Mouse (Mus musculus): ENCODE data around the gene Retnlb. TPM values are rescaled to one million over a fixed set of nuclear protein-coding genes. Genes with fewer than 3 reads are reported as not detected.

Gene Retnlb
- not detected for polyA plus RNA-seq (2015; fragmentation: Illumina TruSeq; extraction: RNeasy Lipid Tissue Mini Kit (QIAGEN cat#74804); ENCODE audit: insufficient read depth, low read depth, low replicate concordance)

DNA sequence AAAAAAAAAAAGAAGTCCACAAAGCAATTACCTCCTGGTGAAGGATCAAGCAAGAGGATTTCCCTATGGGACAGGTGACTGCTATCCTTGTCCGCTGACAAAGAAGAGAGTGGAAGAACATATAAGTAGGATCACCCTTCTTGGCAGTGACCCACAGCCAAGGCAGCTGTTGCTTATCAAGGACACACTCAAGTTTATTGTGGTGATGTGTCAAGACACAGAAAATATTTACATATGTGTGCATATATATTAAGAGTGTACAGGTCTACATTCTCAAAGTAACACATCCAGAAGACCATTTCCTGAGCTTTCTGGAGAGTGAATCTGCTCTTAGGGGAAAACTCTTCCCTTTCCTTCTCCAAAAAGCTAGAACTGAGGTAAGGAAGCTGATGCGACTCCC lies at the start of gene Retnlb:
TSS of gene Retnlb (plus strand) at position 162 of the 400 bp plus-strand sequence.

DNA sequence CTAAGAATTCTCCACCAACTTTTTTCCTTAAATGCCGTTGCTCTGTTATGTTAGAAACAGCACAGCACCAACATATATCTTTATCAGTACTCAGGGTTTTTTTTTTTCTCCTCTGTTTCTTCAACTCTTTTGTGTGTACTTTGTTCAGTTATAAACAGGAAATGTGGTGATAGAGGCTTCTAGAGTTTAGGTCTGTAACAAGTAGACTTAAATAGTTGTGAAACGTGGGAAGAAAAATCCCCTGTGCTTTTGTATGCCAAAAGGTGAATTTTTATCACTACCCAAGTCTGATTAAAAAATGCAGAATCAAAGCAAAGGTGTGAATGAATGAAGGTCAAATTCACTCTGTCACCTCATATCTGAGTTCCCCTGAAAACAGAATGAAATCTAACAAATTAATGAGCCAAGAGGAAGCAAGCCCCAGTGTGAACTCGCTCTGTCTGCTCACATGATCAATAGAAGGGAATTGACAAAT lies 44.6 kb upstream of the Retnlb start, which contains the start of gene Trat1:
TSS of gene Trat1 (minus strand) at position 51 of the 475 bp plus-strand sequence.

DNA sequence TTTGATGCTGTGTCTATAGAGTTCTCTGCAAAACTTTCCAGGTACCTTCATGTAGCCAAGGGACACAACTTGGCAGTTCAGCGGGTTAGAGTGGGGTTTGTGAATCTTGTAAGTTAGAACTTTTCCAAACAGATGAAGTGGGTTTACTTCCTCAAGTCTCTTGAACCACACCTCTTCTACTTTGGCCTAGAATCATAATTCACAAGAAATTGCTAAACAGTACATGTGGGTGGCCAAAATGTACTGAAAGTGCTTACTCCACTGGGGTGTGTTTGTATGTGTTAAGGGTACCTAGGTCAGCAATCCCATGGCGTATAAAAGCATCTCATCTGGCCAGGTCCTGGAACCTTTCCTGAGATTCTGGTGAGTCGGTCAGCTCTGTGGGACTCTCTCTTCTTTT lies 25.6 kb downstream of the Retnlb start, which contains the start of gene Retnla:
TSS of gene Retnla (plus strand) at position 286 of the 400 bp plus-strand sequence.

Other genes with a start within 250 kb of the Retnlb start
- gene Trat1, start 44.8 kb upstream of the Retnlb start, polyA plus RNA-seq (2015; fragmentation: Illumina TruSeq; extraction: RNeasy Lipid Tissue Mini Kit (QIAGEN cat#74804); ENCODE audit: insufficient read depth, low read depth, low replicate concordance): not detected
- 24.8 TPM for gene Retnla, start 25.7 kb downstream of the Retnlb start, polyA plus RNA-seq (2015; fragmentation: Illumina TruSeq; extraction: RNeasy Lipid Tissue Mini Kit (QIAGEN cat#74804); ENCODE audit: insufficient read depth, low read depth, low replicate concordance)
- not detected for gene Retnlg, start 55.8 kb downstream of the Retnlb start, polyA plus RNA-seq (2015; fragmentation: Illumina TruSeq; extraction: RNeasy Lipid Tissue Mini Kit (QIAGEN cat#74804); ENCODE audit: insufficient read depth, low read depth, low replicate concordance)
- gene Dzip3, start 177.3 kb downstream of the Retnlb start, polyA plus RNA-seq (2015; fragmentation: Illumina TruSeq; extraction: RNeasy Lipid Tissue Mini Kit (QIAGEN cat#74804); ENCODE audit: insufficient read depth, low read depth, low replicate concordance): 1.4 TPM
- gene Cip2a, start 177.3 kb downstream of the Retnlb start, polyA plus RNA-seq (2015; fragmentation: Illumina TruSeq; extraction: RNeasy Lipid Tissue Mini Kit (QIAGEN cat#74804); ENCODE audit: insufficient read depth, low read depth, low replicate concordance): 0.78 TPM
- gene Myh15, start 240.6 kb downstream of the Retnlb start, polyA plus RNA-seq (2015; fragmentation: Illumina TruSeq; extraction: RNeasy Lipid Tissue Mini Kit (QIAGEN cat#74804); ENCODE audit: insufficient read depth, low read depth, low replicate concordance): not detected